Mouse (Mus musculus) neutrophil, adult 59 days (primary cell): Measurements from ENCODE around the gene Polr2l. TPM values are rescaled to one million over a fixed set of nuclear protein-coding genes. Genes with fewer than 3 reads are reported as not detected.

Experiments used
- total RNA-seq, 2 experiments: library from RNA; stranded (reverse); gene quantifications; 1 replicate in 1 of 2; 2 replicates in 1 of 2; pipeline ENCODE4 v1.2.4; 2023

Gene Polr2l
- 10 to 100 TPM in 1 of 2 experiments, 1 to 10 TPM in 1; 8.9 to 11.4 TPM for total RNA-seq

DNA sequence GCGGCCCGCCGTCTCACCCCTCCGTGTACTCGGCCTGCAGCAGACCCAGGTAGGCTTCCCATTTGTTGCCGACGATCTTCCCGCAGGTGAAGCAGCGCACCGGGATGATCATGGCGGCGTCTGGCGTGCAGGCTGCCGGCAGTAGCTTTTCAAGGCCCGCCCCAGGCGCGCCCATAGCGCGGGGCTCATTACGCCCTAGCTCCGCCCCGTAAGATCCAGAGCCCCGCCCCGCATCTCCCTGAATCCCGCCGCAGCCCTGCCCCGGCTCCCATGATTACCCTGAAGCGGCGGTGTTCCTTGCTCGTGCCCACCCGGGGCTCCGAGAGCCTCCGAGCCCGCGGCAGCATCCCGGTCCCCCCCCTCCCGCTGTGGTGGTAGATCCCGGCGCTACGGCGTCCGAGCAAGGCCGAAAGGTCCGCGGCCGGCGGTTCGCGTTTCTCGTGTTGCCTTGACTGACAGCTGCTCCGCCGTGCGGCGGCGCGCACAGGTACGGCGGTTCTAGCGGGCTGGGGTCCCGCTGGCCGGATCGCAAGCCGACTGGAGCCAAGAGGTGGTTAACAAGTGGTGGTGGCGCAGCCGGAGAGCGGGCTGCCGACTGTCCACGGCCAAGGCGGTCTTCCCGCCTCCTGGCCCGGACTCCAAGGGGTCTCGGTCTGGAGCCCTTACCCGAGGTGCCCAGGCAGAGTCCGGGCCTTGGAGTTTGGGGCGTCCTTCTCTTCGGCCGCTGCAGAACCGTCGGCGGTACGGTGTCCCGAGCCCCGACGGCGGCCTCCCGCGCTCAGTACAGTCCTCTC, at the start of gene Polr2l, which contains the start of gene Tspan4:
TSS of gene Polr2l (minus strand) at position 122 of the 794 bp plus-strand sequence.
TSS of gene Tspan4 (plus strand) at position 230 of the 794 bp plus-strand sequence.

DNA sequence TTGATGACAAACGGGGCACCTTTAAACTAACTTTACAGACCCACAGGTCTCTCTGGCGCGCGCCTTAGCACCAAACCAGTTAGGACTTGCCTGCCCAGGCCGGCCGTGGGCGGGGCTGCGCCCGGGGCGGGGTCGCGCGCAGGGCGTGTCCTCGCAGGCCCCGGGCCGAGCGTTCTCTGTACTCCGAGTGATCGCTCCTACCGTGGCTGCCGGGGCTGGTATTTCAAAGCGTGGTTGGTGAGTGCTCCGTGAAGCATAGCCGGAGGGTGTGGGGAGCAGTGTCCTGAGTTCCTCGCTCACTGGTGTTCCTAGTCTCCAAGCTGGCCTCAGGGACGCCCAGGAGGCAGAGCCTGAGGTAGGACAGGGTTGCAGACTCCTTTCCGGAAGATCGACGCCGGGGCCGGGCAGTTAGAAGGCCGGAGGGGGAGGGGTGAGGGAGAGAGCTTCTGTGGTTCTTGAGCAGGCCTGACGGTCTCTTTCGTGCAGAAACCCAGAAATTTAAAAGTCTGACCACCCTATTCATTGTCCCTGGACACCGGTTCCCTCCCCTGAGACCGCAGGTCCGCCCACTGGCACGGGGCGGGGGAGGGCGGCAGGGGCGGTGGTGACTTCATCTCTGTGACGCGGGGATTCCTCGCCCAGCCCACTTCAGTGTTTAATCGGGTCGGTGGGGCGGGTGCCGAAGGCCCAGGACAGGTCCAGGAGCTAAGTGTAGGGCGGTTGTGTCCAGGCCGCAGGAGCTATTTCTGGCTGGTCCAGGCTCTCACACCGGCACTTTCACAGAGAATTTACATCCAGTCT, 7.5 kb downstream of the Polr2l start, which contains the start of gene Cd151:
TSS of gene Cd151 (plus strand) at position 163 of the 801 bp plus-strand sequence.

GRCm38 (mm10) chr7:141460391-141461113, 14.4 kb downstream of the Polr2l start, which contains the start of gene Cracr2b:
Gene Cracr2b (plus strand): TSS chr7:141461094.

GRCm38 (mm10) chr7:141454967-141455551, 19.9 kb downstream of the Polr2l start, which contains the start of gene Pnpla2:
Gene Pnpla2 (plus strand): TSS chr7:141455198.

DNA sequence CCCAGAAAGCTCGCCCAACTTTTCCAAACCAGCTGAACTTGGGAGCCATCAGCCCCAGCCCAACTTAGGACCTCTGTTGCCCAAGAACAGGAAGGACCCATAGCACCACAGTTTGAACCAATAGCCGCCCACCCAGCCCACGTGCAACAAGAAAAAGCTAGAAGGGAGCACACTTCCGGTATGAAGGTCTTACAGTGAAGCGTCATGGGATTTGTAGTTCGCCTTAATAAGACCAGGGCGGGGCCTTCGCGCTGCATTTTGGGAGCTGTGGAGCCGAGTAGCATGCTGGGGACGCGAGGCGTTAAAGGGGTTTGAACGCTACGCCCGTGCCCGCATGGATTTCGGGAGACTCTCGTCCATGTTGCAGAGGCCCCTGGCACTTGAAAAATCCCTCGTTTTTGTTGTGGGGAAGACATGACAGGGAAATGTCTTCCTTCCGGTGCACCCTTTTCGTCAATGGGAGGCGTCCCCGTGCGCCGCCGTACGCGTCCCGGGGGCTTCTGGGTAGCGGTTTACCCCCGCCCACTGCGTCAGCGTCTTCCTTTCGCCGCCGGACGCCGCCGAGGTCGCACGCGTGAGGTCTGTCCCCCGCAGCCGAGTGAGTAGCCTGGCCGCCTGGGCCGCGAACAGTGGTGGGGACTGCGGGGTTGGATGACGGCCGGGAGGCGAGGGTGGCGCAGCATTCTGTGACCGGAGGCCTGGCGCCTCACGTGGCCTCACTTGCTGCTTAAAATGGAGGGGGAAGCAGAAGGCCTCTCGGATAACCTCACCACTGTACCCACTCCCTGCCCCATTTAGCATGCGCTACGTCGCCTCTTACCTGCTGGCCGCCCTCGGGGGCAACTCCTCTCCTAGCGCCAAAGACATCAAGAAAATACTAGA, 27.6 kb downstream of the Polr2l start, which contains the start of gene Rplp2:
TSS of gene Rplp2 (plus strand) at position 261 of the 882 bp plus-strand sequence.

DNA sequence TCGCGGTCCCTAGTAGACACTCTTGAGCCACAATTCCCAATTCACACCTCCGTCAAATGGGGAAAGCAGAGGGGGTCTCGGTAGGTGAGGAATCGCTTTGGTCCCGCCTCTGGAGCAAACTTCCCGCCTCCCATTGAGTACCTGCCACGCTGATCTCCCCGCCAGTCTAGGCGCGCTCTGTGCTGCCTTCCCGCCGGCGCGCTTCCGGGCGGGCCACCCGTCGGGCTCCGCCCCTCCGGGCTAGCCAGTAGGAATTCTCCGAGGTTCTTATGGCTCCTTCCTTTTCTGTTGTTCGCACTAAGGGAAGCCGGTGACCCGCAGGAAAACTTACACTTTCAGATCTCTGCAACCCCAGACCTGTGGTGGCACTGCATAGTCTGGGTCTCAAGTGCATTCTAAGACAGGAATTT, 31.1 kb downstream of the Polr2l start, which contains the start of gene Pidd1:
TSS of gene Pidd1 (minus strand) at position 198 of the 410 bp plus-strand sequence.

DNA sequence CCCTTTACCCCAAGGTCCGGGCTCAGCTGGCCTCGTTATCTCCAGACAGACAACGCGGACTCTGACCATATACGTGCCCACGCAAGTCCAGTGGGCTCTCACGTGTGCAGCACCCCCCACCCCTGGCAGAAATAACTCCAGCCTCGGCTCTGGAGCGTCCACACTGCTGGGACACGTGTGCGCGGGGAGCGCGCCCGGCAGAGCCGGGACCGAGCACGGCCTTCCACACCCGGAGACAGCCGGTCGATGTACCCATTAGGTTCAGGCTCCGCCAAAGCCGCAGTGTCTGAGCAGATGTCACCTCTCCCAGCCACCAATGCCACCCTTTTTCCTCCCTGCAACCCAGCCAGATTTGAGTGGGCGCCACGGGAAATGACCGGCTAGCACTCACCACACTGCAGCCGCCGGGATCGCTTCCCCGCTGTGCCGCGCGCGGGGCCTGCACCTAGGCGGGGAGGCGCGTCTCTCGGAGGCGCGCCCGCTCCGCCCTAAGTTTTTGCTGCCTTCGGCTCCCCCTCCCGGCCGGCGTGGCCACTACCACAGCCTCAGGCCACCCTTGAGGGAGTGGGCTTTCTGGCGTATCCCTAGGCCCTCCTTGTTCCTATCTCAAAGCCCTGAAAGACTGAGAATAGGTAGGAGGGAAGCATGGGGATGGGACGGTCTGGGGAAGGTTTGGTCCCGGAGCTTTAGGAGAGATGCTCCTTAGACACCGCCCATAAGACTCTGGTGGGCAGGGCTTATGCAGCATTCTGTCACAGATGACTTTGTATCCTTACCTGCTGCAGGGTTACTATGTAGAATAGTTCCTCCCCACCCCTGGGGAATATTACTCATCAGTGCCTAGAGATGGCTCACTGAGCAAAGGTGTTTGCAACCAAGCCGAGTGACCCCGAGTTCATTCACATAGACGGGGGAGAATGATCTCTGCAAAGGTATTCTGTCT, 37.5 kb downstream of the Polr2l start, which contains the start of gene Slc25a22:
TSS of gene Slc25a22 (minus strand) at position 715 of the 943 bp plus-strand sequence.

GRCm38 (mm10) chr7:141429310-141429709, 45.6 kb downstream of the Polr2l start, which contains the start of gene Cend1:
Gene Cend1 (minus strand): TSS chr7:141429491.

Other genes starting within 250 kb of the Polr2l start
- gene Phrf1, start 246.3 kb downstream of the Polr2l start, total RNA-seq: 10 to 100 TPM; 77.4 to 85.4 TPM
- gene Irf7, start 208.7 kb downstream of the Polr2l start, total RNA-seq: 10 to 100 TPM; 27.7 to 35.2 TPM
- gene Cdhr5, start 198.3 kb downstream of the Polr2l start, total RNA-seq: not detected
- not detected for gene Sct, start 196.0 kb downstream of the Polr2l start, total RNA-seq
- gene Drd4, start 183.1 kb downstream of the Polr2l start, total RNA-seq: not detected
- gene Deaf1, start 147.4 kb downstream of the Polr2l start, total RNA-seq: 10 to 100 TPM; 29.1 to 29.5 TPM
- gene Tmem80, start 147.4 kb downstream of the Polr2l start, total RNA-seq: 10 to 100 TPM in 1 of 2 experiments, 1 to 10 TPM in 1; 9.5 to 10.8 TPM
- gene Eps8l2, start 136.3 kb downstream of the Polr2l start, total RNA-seq: under 1 TPM in 1 of 2 experiments, not detected in 1; 0.78 TPM
- gene Taldo1, start 82.9 kb downstream of the Polr2l start, total RNA-seq: 100 to 1,000 TPM; 737 to 741 TPM
- gene Gatd1, start 61.0 kb downstream of the Polr2l start, total RNA-seq: 10 to 100 TPM; 19.7 to 19.9 TPM
- not detected for gene Cend1, start 45.6 kb downstream of the Polr2l start, total RNA-seq
- 10 to 100 TPM; 14.0 to 16.2 TPM for gene Slc25a22, start 37.2 kb downstream of the Polr2l start, total RNA-seq
- gene Pidd1, start 31.1 kb downstream of the Polr2l start, total RNA-seq: 10 to 100 TPM in 1 of 2 experiments, 1 to 10 TPM in 1; 8.2 to 10.7 TPM
- gene Rplp2, start 27.8 kb downstream of the Polr2l start, total RNA-seq: 100 to 1,000 TPM; 666 to 909 TPM
- 100 to 1,000 TPM in 1 of 2 experiments, 10 to 100 TPM in 1; 90.8 to 112 TPM for gene Pnpla2, start 19.9 kb downstream of the Polr2l start, total RNA-seq
- gene Cracr2b, start 14.0 kb downstream of the Polr2l start, total RNA-seq: 1 to 10 TPM; 4.0 to 9.5 TPM
- gene Cd151, start 7.7 kb downstream of the Polr2l start, total RNA-seq: 10 to 100 TPM; 12.0 to 15.6 TPM
- gene Tspan4, start 108 bp upstream of the Polr2l start, total RNA-seq: 1 to 10 TPM; 2.2 to 3.7 TPM
- 10 to 100 TPM; 14.7 to 26.4 TPM for gene Chid1, start 64.7 kb upstream of the Polr2l start, total RNA-seq
- 10 to 100 TPM; 89.6 to 89.9 TPM for gene Ap2a2, start 87.0 kb upstream of the Polr2l start, total RNA-seq
- gene Muc6, start 180.2 kb upstream of the Polr2l start, total RNA-seq: under 1 TPM; 0.11 to 0.53 TPM
- gene Muc2, start 215.2 kb upstream of the Polr2l start, total RNA-seq: under 1 TPM in 1 of 2 experiments, not detected in 1; 0.42 TPM